Mouse (Mus musculus) midbrain, embryonic 16.5 days (tissue): ENCODE results near the gene Msto1. TPM values are rescaled to one million over a fixed set of nuclear protein-coding genes. Genes with fewer than 3 reads are reported as not detected.
"Not testable (repeated sequence)": the region's sequence is repeated elsewhere in the genome, so short reads cannot be mapped to it uniquely, and the experiment has no call there.

Experiments
- ATAC-seq: fragments of 200-750 bp; cut with Nextera tagmentation; 2 replicates; pipeline ENCODE4 v1.8.0; 2017; ENCODE audit warnings: moderate TSS enrichment
- H3K27ac ChIP-seq: fragments of 300-500 bp; sonication (generic); 2 replicates; pipeline ENCODE4 v1.5.1; 2014; ENCODE audit warnings: mild to moderate bottlenecking, low read length, mixed read lengths
- H3K27me3 ChIP-seq: fragments of 300-500 bp; sonication (generic); 2 replicates; pipeline ENCODE4 v1.6.1; 2014; ENCODE audit warnings: low read depth, low read length, mixed read lengths; ENCODE audit not compliant: control insufficient read depth, insufficient read depth
- H3K36me3 ChIP-seq: fragments of 300-500 bp; sonication (generic); 2 replicates; pipeline ENCODE4 v1.6.1; 2014; ENCODE audit warnings: mild to moderate bottlenecking, low read length, moderate library complexity, mixed read lengths; ENCODE audit not compliant: control insufficient read depth, insufficient read depth
- H3K4me1 ChIP-seq: fragments of 300-500 bp; sonication (generic); 2 replicates; pipeline ENCODE4 v1.6.1; 2014; ENCODE audit warnings: mild to moderate bottlenecking, low read length, mixed read lengths; ENCODE audit not compliant: control insufficient read depth, insufficient read depth
- H3K4me2 ChIP-seq: fragments of 300-500 bp; sonication (generic); 2 replicates; pipeline ENCODE4 v1.6.1; 2014; ENCODE audit warnings: mild to moderate bottlenecking, low read length, mixed read lengths
- H3K4me3 ChIP-seq: fragments of 300-500 bp; sonication (generic); 2 replicates; pipeline ENCODE4 v1.5.1; 2014; ENCODE audit warnings: low read depth, mild to moderate bottlenecking, low read length, moderate library complexity, mixed read lengths
- H3K9ac ChIP-seq: fragments of 300-500 bp; sonication (generic); 2 replicates; pipeline ENCODE4 v1.6.1; 2014; ENCODE audit warnings: low read depth, low read length, mixed read lengths
- H3K9me3 ChIP-seq: fragments of 300-500 bp; sonication (generic); replicated peaks from 2 replicates; pipeline ENCODE4 v1.6.1; 2014; ENCODE audit warnings: mild to moderate bottlenecking, low read length, mixed read lengths; ENCODE audit not compliant: control insufficient read depth, poor library complexity, severe bottlenecking
- WGBS: fragments of 180-500 bp; shearing (Covaris S2); extraction: QIAGEN DNeasy Blood & Tissue Kit; methylation state at CpG from one replicate; pipeline ENCODE4 v1.1.7; 2014; 5-methylcytosine and 5-hydroxymethylcytosine counted together
- polyA plus RNA-seq: library from polyadenylated mRNA; unstranded; fragments of >200 nt; fragmentation: Nextera tagmentation; extraction: Ambion mirVana; gene quantifications from 2 replicates; pipeline ENCODE4 v1.2.1, GENCODE M21; 2015

Msto1 gene
- polyA plus RNA-seq, 1 experiment from 2014 or later = 51.2 TPM

GRCm38 (mm10) chr3:88866735-88867134 is 47.1 kb downstream of the Msto1 start:
- no CpG with 5 or more reads among the region's 3 CpGs for WGBS
- H3K4me2 ChIP-seq, H3K9ac ChIP-seq, H3K9me3 ChIP-seq, H3K27ac ChIP-seq, H3K4me1 ChIP-seq, H3K27me3 ChIP-seq, H3K4me3 ChIP-seq, ATAC-seq: not testable (repeated sequence)
- H3K36me3 ChIP-seq = peaks cover 15% of the 10 kb centered on the region

- no peaks in the 10 kb centered on the region for H3K4me1 ChIP-seq
- H3K4me2 ChIP-seq = no peak overlapping the region
- no peaks in the 10 kb centered on the region for H3K9me3 ChIP-seq
- 92% methylated on average over 3 of the region's 3 CpGs for WGBS
- H3K9ac ChIP-seq = no peak overlapping the region
- H3K4me3 ChIP-seq = no peak overlapping the region
- peaks cover 46% of the 10 kb centered on the region for H3K36me3 ChIP-seq
- H3K27ac ChIP-seq = no peak overlapping the region
- no peak for ATAC-seq
- no peaks in the 10 kb centered on the region for H3K27me3 ChIP-seq
These were observed 51.7 kb downstream of the Msto1 start for GRCm38 (mm10) chr3:88862129-88862528.

DNA sequence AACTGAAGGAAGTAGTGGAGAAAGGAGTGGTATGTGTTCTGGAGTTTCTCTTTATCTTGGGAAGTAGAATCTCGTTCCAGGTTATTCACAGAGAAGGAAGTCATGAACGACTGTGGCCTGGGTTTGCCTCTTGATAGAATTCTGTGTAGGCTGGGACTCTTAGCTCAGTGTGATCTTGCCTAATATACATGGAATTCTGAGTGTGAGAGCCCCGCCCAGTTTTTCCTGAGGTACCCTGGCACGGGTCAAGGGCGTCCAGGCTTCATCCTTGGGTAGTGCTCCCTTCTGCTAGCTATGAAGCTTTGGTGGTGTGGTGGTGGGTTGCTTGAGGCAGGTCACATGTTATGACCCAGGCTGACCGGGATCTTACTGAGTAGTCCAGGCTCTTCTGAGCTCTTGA is 58.0 kb downstream of the Msto1 start:
- ATAC-seq = no peak
- Histone ChIP-seq H3K9me3 (no peaks in the 10 kb centered on the region), H3K27me3 (no peaks in the 10 kb centered on the region), H3K4me2 (no peak overlapping the region), H3K4me3 (no peak overlapping the region), H3K27ac (no peak overlapping the region), H3K4me1 (no peaks in the 10 kb centered on the region), H3K36me3 (peaks cover 47% of the 10 kb centered on the region), H3K9ac (no peak overlapping the region)
- 94% methylated on average over 6 of the region's 6 CpGs for WGBS

Other genes with a start within 250 kb of the Msto1 start
- 84.4 and 94.9 TPM in 2 replicates for gene Khdc4, start 228.2 kb downstream of the Msto1 start, polyA plus RNA-seq
- 59.4 and 65.6 TPM in 2 replicates for gene Rit1, start 197.2 kb downstream of the Msto1 start, polyA plus RNA-seq
- 217 and 225 TPM in 2 replicates for gene Syt11, start 138.8 kb downstream of the Msto1 start, polyA plus RNA-seq
- gene Gon4l, start 78.8 kb downstream of the Msto1 start, polyA plus RNA-seq = 13.7 and 14.2 TPM in 2 replicates
- gene Ash1l, start 36.6 kb upstream of the Msto1 start, polyA plus RNA-seq = 19.0 and 21.9 TPM in 2 replicates
- 120 and 123 TPM in 2 replicates for gene Dap3, start 37.2 kb upstream of the Msto1 start, polyA plus RNA-seq
- 101 and 103 TPM in 2 replicates for gene Rusc1, start 179.3 kb upstream of the Msto1 start, polyA plus RNA-seq
- gene Gm43738, start 187.1 kb upstream of the Msto1 start, polyA plus RNA-seq = 0.14 TPM in 1 of 2 replicates, not detected in the other
- 512 and 577 TPM in 2 replicates for gene Fdps, start 188.0 kb upstream of the Msto1 start, polyA plus RNA-seq
- gene Pklr, start 222.1 kb upstream of the Msto1 start, polyA plus RNA-seq = 0.30 TPM in 1 of 2 replicates, not detected in the other
- 59.1 and 65.9 TPM in 2 replicates for gene Hcn3, start 246.2 kb upstream of the Msto1 start, polyA plus RNA-seq